Mouse (Mus musculus): ENCODE data around the gene Gmds.
A peak's percentile ranks its signal among the peaks of the same experiment; 100 is the strongest.

Gene Gmds

DNA sequence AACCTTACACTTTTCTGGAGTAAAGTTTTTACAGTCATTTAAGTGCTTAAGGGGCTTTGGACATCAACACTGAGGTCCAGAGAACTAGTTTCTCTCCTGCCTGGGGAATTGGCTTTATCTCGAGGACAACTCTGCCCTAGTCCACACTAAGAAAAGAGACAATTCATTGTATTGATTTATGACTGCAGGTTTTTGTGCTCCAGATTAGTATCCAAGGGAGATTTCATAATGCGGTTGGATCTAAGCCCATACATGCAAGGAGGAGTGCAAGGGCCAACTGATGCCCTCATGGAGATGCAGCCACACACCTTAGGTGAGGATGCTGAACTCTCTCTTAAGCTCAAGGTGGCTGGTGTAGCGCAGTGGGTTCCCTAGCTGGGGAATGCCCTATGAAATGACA lies 444.0 kb downstream of the Gmds start:
- ATAC-seq (ENCODE audit: insufficient number of reproducible peaks, low FRiP score, low TSS enrichment) = no peak

DNA sequence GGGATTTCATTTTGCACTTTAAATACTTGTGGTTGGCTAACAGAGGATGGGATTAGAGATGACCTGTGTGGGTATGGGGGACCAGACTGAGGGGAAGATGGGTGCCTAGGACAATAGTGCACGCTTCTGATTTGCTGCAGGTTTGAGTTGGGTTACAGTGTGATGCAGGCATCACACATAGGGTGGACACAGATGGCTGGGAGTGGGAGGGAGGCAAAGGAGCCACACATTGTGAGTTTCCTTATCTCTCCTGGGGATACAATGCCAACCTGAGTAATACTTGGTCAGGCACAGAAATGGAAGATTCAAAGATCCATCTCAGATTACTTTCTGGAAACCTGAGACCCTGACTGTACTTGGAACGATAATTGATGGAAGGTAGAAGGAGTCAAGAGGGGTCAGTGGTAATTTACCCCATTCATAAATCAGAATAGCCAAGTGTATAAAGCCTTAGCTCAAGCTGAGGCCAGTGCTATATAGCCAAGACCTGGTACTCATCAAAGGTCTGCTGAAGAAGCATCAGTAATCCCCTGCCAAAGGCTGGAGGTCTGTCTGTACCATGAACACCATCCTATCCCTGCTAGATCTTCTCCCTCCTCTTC lies 445.5 kb downstream of the Gmds start:
- ATAC-seq (ENCODE audit: insufficient number of reproducible peaks, low FRiP score, low TSS enrichment) = no peak

DNA sequence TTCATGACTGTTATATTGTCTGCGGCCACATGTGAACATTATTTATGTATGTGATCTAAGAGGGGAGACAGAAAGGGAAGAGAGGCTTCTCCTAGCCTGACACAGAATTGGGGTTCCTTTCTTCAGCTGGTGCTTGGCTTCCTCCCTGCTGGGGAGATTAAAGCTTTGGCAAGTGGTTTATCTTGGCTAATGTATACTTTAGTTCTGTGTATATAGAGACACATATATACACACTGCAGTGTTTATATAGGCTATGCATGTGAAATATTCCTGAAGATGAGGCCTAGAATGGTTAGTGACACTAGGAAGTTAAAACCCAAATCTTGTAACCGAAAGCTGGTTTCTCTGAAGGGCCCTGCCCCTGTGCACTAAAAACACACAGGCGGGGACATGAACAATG lies 450.0 kb downstream of the Gmds start:
- ATAC-seq (ENCODE audit: insufficient number of reproducible peaks, low FRiP score, low TSS enrichment) = no peak

DNA sequence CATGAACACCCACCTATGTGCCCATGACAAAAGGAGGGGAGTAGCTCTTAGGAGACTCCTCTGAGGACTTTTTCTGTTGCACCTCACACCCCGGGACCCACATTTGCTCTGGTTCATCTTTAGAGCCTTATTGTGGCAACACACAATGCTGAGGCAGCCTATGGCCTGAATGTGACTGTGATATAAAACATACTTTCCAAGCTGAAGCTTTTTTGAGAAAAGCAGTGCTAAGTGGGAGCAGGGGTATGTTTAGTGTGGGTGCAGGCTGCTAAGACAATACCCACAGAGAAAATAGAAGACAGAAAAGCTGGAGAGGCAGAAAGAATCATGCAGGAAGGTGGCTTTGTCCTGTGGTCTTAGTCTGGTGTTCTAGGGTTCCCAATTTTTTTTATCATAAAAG lies 452.8 kb downstream of the Gmds start:
- no peak for ATAC-seq (ENCODE audit: insufficient number of reproducible peaks, low FRiP score, low TSS enrichment)

DNA sequence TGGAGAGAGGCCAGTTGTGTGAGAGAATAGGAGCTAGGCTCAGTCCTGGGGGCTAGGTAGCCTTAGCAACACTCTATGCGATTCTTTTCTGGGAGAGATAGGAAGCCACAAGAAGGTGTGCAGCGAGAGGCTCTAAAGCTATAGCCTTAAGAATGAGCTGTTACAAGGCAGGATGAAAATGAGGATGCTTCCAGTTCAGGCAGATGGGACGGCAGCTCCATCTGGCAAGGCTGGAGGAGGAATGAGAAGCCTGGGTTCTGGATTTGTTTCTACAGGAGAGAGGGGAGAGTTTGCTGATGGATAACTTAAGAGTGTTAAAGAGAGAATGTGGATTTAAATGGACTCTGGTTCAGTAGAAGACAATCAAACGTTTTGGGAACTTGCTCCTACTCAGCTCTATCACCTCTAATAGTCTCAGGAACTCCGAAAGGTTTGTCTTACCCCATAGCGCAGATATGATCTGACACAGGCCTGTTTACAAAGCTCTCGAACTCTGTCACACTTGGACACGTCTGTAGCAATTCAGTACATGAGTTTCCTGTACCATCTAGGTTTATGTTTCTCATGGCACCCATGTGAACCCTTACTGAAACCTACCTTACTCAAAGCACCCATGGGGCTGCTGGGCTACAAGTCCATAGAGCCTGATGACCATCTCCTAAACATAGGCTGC lies 459.6 kb downstream of the Gmds start:
- ATAC-seq (ENCODE audit: insufficient number of reproducible peaks, low FRiP score, low TSS enrichment) = peak; percentile 49; the same call in 1 of the 2 replicates

DNA sequence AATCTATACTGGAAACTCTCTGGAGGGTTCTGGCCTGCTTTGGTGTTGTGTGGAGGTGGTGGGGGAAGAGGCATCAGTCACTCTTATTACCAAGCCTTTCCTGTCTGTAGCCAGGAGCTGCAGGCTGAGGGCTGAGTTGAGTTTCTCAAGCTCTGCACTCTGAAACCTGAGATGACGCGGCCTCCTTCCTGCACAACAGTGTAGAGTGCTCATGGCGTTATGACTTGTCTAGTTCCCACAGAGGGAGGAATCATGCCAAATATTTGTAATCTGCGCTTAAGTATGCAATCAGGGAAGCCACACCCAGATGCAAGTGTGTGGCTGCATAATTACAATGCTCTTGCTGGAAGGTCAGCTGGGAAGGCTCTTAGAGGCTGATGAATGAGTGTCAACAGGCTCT lies 461.5 kb downstream of the Gmds start:
- ATAC-seq (ENCODE audit: insufficient number of reproducible peaks, low FRiP score, low TSS enrichment) = no peak

DNA sequence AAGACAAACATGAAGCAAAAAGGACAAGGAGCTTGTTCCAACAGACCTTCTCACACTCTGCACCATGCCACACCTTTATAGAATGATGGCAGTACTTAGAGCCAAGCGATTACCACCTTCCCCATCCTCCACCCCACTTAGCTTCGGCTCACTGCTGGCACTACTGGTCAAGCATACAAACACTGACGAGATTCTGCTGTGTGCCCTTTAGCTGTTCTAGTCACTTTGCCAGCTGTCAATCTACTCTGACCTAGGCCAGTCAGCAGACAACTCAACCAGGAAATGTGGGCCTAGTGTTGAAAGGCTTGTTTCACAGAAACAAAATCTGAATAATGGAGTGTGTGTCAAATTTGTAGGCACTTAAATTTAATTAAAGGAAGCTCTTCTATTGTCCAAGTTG lies 464.1 kb downstream of the Gmds start:
- ATAC-seq (ENCODE audit: insufficient number of reproducible peaks, low FRiP score, low TSS enrichment) = no peak

DNA sequence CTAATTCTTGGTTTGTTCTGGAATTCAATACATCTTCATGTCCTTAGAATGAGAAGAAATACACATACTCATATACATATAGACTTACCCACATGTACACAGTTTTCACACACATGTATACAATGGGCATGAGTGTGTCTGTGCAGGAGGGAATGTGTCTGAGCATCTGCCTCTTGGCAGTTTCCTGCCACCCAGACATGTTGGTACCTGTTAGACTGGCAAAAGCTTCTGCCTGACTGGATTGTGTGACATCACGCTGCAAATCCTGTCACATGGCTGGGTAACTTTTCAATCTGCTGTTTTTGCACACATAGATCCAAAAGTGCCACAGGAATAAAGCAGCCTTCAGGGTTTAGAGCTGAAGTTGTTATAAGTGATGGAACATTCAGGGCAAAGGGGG lies 465.3 kb downstream of the Gmds start:
- ATAC-seq (ENCODE audit: insufficient number of reproducible peaks, low FRiP score, low TSS enrichment) = no peak

DNA sequence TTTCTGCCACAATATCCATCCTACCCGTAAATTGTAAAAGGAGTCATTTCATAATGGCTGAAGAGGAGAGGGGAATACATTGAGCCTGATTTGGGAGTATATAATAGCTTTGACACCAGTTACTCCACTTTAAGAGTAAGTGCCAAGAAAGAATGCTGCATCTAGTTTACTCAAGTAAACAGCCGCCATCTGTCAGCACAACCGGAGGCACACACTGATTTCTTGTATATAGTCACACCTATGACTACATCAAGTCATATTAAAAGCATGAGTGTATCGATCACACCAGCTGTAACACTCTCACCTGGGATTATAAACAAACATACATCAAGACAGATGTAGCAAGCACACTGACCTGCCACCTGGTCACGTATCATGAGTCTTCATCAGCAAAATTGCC lies 473.8 kb downstream of the Gmds start:
- ATAC-seq (ENCODE audit: insufficient number of reproducible peaks, low FRiP score, low TSS enrichment) = no peak

DNA sequence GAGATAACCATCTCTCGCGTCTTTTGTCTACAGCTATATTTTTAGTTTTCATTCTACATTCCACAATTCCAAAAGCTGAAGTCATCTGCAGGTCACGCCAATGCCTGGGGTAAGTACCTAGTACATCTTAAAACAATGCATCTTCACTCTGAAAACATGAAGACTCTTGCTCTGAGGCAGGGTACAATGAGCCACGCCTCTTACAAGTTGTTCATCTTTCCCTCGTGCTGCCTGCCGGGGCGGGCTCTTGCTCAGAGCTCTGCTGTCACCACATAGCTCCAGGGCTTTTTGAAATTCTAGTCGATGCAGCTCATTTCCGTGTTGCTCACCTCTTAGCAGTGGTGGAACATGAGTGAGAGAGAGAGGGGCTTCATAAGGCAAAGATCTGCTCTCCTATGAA lies 475.1 kb downstream of the Gmds start:
- no peak for ATAC-seq (ENCODE audit: insufficient number of reproducible peaks, low FRiP score, low TSS enrichment)

DNA sequence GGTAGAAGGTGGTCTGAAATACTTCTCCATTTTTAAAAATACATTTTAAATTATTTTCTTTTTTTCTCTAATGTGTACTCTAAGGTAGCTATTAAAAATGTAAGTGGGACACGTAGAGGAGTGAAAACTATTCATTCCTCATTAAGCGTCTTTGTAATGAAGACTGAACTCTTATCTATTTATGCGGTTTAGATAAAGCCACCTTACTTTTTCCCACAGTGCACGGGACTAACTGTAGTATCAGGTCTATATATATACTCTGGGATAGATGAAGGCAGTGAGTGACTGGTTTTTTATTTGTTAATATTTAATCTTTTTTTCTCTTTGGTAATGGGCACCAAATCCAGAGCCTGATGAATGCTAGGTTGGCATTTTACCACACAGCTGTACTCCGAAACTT lies 478.3 kb downstream of the Gmds start:
- no peak for ATAC-seq (ENCODE audit: insufficient number of reproducible peaks, low FRiP score, low TSS enrichment)

DNA sequence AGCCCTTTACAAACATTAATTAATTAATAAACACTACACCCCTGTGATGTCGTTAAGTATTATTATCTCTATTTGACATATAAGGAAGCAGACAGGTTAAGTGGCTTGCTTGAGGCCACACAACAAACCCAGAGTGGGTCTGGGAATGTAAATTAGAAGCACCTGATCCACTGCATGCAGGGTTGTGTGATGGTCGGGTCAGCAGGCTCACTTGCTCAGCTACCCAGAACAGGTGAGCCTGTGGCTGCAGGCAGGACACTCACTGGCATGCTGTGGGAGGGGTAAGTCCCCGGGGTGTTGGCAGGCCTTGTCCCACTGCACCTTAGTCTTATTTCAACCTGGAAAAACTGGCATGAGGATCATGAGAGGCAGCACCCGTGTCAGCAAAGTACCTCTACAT lies 484.5 kb downstream of the Gmds start:
- no peak for ATAC-seq (ENCODE audit: insufficient number of reproducible peaks, low FRiP score, low TSS enrichment)

DNA sequence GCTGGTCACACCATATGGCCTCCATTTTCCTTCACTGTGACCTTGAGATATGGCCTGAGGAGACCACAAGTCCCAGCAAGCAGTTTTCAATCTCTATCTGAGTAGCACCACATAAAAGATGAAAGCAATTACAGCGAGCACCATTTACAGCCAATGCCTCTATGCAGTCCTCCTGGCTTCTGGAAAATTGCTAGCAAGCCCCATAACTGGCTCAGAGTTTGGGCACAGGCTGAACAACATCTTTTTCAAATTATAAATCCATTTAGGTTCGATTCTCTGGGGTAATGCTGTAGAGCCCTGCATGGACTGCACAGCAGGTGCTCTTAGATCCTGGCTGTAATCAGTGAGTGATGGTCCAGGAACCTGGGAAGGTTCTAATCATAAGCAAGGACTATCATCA lies 485.0 kb downstream of the Gmds start:
- ATAC-seq (ENCODE audit: insufficient number of reproducible peaks, low FRiP score, low TSS enrichment) = no peak

DNA sequence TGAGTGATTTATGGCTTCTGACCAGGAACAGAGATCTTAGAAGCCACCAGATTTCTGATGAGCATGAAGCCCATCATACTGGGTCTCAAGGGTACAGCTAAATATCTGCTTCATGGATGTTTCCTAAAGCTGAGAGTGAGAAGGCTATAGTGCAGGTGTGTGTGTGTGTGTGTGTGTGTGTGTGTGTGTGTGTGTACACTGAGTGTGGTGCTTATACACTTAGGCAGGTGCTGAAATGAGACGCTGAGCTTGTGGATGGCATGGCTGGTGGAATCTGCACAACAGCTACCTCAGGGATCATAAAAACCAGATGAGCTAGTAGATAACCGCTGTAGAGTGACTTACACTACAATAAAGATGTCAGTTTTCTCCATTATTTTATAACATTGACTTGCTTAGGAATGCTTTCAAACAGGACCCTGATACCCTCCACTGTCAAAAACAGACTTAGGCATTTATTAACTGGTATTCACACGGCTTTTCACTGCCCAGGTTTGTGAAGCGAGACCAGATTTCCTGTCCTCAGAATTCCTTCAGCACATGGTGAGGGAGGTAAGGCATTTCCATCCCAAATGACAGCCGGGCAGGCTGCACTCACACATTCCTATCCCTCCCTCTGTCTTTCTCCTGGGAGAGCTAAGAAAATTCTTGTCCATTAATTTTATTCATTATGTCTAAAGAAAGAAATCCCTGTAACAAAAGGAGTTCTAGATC lies 489.1 kb downstream of the Gmds start:
- no peak for ATAC-seq (ENCODE audit: insufficient number of reproducible peaks, low FRiP score, low TSS enrichment)

DNA sequence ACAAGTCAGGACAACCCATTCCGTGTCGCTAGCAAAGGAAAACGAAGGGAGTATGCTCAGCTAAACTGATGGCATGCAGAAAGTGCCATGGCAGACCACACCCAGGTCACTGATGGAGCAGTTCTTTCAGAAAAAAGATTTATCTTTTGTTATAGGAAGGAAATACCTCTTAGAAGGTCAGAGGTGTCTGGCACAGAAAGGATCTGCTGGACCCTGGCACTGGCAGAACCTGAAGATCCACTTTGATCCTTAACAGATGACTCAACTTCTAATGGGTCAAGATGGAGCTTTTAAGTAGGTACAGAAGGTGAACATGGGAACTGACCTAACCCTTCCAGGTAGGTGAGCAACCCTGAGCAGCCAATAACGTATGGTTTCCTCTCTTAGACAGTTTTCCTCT lies 502.7 kb downstream of the Gmds start:
- no peak for ATAC-seq (ENCODE audit: insufficient number of reproducible peaks, low FRiP score, low TSS enrichment)

DNA sequence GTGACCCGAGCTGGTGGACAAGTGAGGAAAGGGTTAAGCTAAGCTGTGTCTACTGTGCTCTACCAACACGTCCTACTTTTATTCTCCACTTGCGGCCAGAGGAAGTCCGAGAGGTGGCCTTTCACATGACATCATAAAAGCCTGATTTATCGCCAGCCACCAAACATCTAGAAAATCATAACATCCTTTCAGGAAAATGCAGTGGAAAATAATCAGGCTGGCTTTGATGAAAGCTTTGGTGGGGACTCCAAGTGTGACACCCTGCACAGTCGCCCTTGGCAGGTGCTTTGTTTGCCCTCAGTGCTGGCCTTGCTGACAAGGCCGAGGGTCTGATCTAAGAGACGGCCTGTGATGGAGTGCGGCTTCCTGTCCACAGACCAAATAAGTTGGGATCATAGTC lies 508.2 kb downstream of the Gmds start:
- no peak for ATAC-seq (ENCODE audit: insufficient number of reproducible peaks, low FRiP score, low TSS enrichment)

DNA sequence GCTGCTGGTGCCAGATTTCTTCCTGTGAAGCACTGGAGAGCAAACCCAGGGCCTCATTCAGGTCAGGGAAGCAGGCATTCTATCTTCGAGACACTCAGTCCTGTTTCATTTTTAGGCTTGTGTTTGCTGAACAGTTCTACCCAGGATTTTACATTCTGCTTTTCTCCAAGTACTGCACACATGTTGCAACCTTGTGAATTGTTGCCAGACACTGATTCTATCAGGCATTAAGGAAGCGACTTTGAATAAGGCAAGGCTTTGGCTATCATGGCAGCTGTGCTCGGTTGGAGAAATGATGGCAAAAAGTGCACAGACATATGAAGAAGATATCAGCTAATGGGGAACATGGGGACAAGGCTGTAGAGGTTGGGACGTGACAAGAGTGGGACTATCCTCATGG lies 510.1 kb downstream of the Gmds start:
- ATAC-seq (ENCODE audit: insufficient number of reproducible peaks, low FRiP score, low TSS enrichment) = no peak

DNA sequence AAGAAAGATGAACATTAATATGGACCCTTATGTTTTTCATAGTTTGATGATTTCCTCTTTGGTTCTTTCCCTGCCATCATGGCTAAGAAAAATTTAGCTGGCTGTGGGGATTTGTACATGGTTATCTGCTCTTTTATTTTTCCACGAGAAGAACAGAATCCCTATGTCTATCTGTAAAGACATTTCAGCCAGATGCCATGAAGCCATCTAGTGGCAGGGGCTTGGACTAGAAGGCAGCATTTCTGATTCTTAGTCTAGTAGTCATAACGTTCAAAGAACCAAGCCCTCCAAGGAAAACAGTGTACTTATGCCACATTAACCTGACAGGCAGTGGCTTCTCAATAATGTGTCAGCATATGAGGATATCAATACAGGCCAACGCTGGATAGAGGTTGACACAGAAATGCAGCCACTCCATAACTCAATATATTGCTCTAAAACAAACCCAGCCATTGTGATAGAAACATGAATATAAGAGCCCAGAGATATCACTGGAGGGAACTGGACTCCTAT lies 510.7 kb downstream of the Gmds start:
- no peak for ATAC-seq (ENCODE audit: insufficient number of reproducible peaks, low FRiP score, low TSS enrichment)

DNA sequence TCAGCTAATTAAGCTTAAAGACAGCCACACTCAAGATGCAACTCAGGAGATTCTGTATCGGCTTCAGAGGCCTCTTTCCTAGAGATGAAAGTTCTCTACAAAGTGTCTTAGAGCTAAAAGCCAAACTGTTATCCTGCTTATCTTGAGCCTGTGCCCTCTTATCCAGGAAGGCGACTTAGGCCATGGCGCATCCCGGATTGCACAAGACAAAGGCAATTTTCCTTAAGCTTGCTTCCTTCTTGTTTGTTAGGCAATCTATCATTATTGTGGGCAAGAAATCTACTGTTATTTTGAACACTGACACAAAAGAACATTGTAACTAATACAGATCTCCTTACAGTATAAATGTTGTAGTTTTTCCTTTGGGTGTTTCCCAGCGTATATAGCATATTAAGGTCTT lies 511.4 kb downstream of the Gmds start:
- no peak for ATAC-seq (ENCODE audit: insufficient number of reproducible peaks, low FRiP score, low TSS enrichment)

DNA sequence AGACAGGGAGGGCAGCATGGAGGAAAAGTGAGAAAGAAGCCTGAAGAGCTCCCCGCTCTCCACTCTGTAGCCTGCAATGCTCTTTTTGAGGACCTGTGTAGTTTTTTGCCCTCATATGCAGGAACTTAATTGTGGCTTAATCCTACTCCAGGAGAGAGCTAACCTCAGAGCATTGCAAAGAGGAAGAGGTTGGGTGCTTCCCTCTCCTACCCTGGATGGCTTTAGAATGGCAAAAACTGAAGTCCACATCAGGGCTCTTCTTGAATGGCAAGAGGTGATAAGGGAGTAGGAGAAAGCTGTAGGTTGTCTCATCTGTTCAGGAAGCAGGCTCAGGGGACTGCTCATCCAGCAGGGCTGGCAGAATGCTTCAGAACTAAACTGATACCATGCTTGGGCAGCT lies 513.4 kb downstream of the Gmds start:
- ATAC-seq (ENCODE audit: insufficient number of reproducible peaks, low FRiP score, low TSS enrichment) = no peak

DNA sequence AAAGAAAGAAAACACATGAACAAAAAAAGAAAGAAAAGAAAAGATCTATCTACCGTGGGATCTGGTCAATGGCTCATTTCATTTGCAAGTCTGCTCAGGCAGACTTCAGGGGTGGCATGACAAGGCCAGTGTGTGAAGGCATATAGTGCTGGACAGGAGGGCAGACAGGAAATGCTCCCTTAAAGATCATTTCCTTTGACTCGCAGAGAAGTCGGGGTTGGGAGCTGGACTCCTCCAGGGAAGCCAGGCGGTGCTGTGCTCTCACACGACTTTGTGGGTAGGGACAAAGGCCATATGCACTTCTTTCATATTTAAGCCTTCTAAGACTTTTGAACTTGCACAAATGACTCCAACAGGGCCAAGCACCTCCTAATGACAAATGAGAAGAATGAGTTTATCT lies 515.2 kb downstream of the Gmds start:
- ATAC-seq (ENCODE audit: insufficient number of reproducible peaks, low FRiP score, low TSS enrichment) = no peak

DNA sequence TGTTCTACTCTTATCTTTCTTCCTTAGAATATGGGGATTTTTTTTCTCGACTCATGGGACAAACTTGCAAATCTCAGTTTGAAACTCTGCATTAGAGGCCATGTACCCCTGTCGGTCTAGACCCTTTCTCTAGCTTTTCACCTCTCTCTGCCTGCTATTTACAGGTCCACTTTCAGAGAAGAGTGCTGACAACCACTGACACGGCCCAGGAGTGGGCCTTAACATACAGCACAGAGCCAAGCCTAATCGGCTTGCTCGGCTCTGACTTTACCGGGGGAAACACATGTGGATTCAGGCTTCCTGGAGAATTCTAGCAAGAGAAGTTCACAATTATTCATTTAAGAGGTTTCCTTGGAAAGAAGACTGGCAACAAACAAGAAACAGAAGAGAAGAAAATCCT lies 517.5 kb downstream of the Gmds start:
- ATAC-seq (ENCODE audit: insufficient number of reproducible peaks, low FRiP score, low TSS enrichment) = no peak

Data from cerebellum, adult (tissue).